ENCODE assay signal across 8 mouse cellular contexts in the genomic region with DNA sequence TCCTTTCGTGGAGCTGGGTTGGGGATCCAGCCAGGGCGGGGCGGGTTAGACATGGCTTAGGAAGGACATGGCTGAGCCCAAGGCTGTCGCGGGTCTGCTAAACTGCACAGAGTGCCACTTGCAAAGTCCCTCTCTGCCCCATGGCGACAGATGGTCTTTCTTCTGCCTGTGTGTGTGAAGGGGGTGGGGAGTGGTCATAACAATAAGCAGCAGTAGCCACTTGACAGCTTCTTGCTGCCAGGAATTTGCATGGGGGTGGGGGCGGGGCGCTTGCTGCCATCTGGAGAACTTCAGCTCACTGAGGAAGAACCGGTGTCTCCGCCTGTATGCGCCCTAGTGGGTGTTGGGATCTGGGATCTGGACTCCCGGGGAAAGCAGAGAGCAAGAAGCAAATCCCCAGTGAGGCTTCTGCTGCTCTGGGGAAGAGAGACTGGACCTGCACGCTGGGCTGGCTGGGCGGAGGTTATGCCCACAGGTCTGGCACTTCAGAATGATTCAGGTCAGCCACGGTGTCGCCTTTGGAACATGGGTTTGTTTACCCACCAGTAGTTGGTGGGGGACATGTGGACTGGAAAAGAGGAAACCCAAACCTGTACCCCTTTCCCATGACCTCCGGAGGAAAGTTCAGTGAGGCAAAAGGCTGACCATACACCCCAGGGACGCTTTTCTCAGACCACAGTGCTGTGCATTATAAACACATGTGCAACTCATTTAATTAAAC.
DNase-seq lines count a peak whose midpoint lies in the region; ATAC-seq and TF ChIP-seq lines count a peak whose summit lies in the region.

No protein-coding gene starts in this region.

- peak overlapping the region; percentile 87 for H3K27ac ChIP-seq in hindbrain, embryonic 11.5 days (ENCODE audit: low read depth, low read length)
- no peak overlapping the region for H3K27ac ChIP-seq in left cerebral cortex, adult 2 months

- H3K36me3 ChIP-seq in hindbrain, embryonic 11.5 days (ENCODE audit: control insufficient read depth, insufficient read depth, low read length), result no peaks in the 10 kb centered on the region

- H3K9me3 ChIP-seq in hindbrain, embryonic 11.5 days (ENCODE audit: control insufficient read depth, low read length), result no peaks in the 10 kb centered on the region

- H3K27me3 ChIP-seq in hindbrain, embryonic 11.5 days (ENCODE audit: control insufficient read depth, insufficient read depth, low read length), result no peaks in the 10 kb centered on the region

- H3K9ac ChIP-seq in hindbrain, embryonic 11.5 days (ENCODE audit: low read depth, low read length), result peak overlapping the region; percentile 43; the same call in 1 of the 2 replicates

- H3K4me3 ChIP-seq in hindbrain, embryonic 11.5 days (ENCODE audit: low read depth, low read length), result peak overlapping the region; percentile 24
- H3K4me3 ChIP-seq in left cerebral cortex, adult 2 months, result peak overlapping the region; percentile 34

- peak overlapping the region; percentile 52 for H3K4me2 ChIP-seq in hindbrain, embryonic 11.5 days (replicated peaks; ENCODE audit: low read depth, low read length)

- WGBS in hindbrain, embryonic 11.5 days, result under 1% methylated on average over 18 of the region's 18 CpGs

- DNase-seq in NIH3T3 (ENCODE audit: low read depth), result peak; percentile 72
- peak; percentile 77 for DNase-seq in cerebellum, adult 9-10 months
- peak; percentile 21 to 24 for DNase-seq in frontal cortex, postnatal 10 days (ENCODE audit: low spot score in 2 of 2)
- DNase-seq in hindbrain, embryonic 11.5 days (ENCODE audit: low spot score), result peak; percentile 87
- DNase-seq in left cerebral cortex, adult 2 months (ENCODE audit: extremely low spot score in 1 of 2, low spot score in 2 of 2), result no peak
- peak; percentile 50 to 63 for DNase-seq in lung, postnatal 4 days
- peak; percentile 42 to 60 for DNase-seq in right cerebral cortex, postnatal 10 days (ENCODE audit: low spot score in 2 of 2)
- DNase-seq in thymus, postnatal 14 days, result no peak

- peak; percentile 99 for ATAC-seq in hindbrain, embryonic 11.5 days (ENCODE audit: low FRiP score)

- no peak for TF ChIP-seq CTCF in left cerebral cortex, adult 2 months (IDR thresholded peaks at IDR 0.05)

- 0 out of 2 replicates have a peak, but pooled peaks cover 3% of the 10 kb centered on the region for H3K4me1 ChIP-seq in hindbrain, embryonic 11.5 days (replicated peaks; ENCODE audit: control insufficient read depth, insufficient read depth, low read length)

- intact Hi-C loops in left cerebral cortex, adult 2 months (cut with DNase I), result loop anchor here (5.0 kb wide), 1 partner anchor 260 kb away; a partner anchor contains a TSS

Comparison
In these comparisons a context has a peak if more than half of its experiments do, and no peak if none do; other contexts are left out.
1. DNase-seq: peak in NIH3T3 (single experiment), cerebellum, adult 9-10 months (single experiment), frontal cortex, postnatal 10 days (2 of 2), hindbrain, embryonic 11.5 days (single experiment), lung, postnatal 4 days (2 of 2) and right cerebral cortex, postnatal 10 days (2 of 2); none in left cerebral cortex, adult 2 months (0 of 2) and thymus, postnatal 14 days (single experiment).